17 mouse cellular contexts compared by ENCODE assay signal in the genomic region with DNA sequence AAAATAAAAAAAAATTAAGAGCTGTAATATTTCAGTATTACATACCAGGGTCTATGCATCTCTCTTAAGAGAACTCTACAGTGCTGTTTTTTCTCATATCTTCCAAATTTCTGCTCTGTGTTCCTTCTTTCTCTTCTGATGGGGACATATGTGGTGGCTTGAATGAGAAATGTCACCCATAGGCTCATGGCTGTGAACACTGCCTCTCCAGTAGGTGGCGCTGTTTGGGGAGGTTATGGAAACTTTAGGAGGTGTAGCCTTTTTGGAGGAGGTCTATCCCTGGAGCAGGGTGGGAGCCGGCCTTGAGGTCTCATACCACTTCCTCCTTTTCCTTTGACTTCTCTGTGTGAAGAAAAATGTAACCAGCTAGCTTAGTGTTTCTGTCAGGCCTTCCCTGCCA.
A peak's percentile ranks its signal among the peaks of the same experiment; 100 is the strongest.
DNase-seq lines count a peak whose midpoint lies in the region; ATAC-seq and TF ChIP-seq lines count a peak whose summit lies in the region.
"Had no signal": no experiment of that assay in that cellular context is flagged by ENCODE, and none has a peak within 500 bp of the region (broad histone marks: within the 10 kb centered on the region; RNA-seq: fewer than 3 reads in every experiment).

No protein-coding gene starts in this region.

- H3K4me2 ChIP-seq in forebrain, postnatal 0 days (ENCODE audit: low read depth) = no peak overlapping the region
- H3K4me2 ChIP-seq in forebrain, embryonic 11.5 days (ENCODE audit: low read depth, low read length, severe bottlenecking) = no peak overlapping the region
- no peak overlapping the region for H3K4me2 ChIP-seq in stomach, postnatal 0 days (replicated peaks; ENCODE audit: low read depth)
- H3K4me2 ChIP-seq: hindbrain, embryonic 13.5 days; liver, embryonic 15.5 days; neural tube, embryonic 12.5 days had no signal

- no peak overlapping the region for H3K9ac ChIP-seq in forebrain, postnatal 0 days
- H3K9ac ChIP-seq in forebrain, embryonic 11.5 days (ENCODE audit: low read length) = no peak overlapping the region
- no peak overlapping the region for H3K9ac ChIP-seq in stomach, postnatal 0 days (ENCODE audit: low read length)
- H3K9ac ChIP-seq: hindbrain, embryonic 13.5 days; liver, embryonic 15.5 days; neural tube, embryonic 12.5 days had no signal

- no peaks in the 10 kb centered on the region for H3K4me1 ChIP-seq in forebrain, postnatal 0 days (ENCODE audit: insufficient read depth)
- H3K4me1 ChIP-seq in forebrain, embryonic 11.5 days (replicated peaks; ENCODE audit: control insufficient read depth, insufficient read depth, low read length) = no peaks in the 10 kb centered on the region
- no peaks in the 10 kb centered on the region for H3K4me1 ChIP-seq in lung, adult 2 months (ENCODE audit: control insufficient read depth, insufficient read depth, low read length)
- no peaks in the 10 kb centered on the region for H3K4me1 ChIP-seq in stomach, postnatal 0 days (replicated peaks; ENCODE audit: control insufficient read depth, insufficient read depth)
- H3K4me1 ChIP-seq: liver, embryonic 15.5 days; neural tube, embryonic 12.5 days had no signal

- no peaks in the 10 kb centered on the region for H3K36me3 ChIP-seq in forebrain, postnatal 0 days (ENCODE audit: insufficient read depth)
- H3K36me3 ChIP-seq in forebrain, embryonic 11.5 days (ENCODE audit: control insufficient read depth, insufficient read depth, low read length) = no peaks in the 10 kb centered on the region
- H3K36me3 ChIP-seq in stomach, postnatal 0 days (ENCODE audit: control insufficient read depth, insufficient read depth, low read length) = no peaks in the 10 kb centered on the region
- H3K36me3 ChIP-seq: hindbrain, embryonic 13.5 days; liver, embryonic 15.5 days; neural tube, embryonic 12.5 days had no signal

- H3K27ac ChIP-seq in forebrain, postnatal 0 days (ENCODE audit: low read depth, low read length) = no peak overlapping the region
- H3K27ac ChIP-seq in forebrain, embryonic 11.5 days (ENCODE audit: low read depth, low read length) = no peak overlapping the region
- H3K27ac ChIP-seq in layer of hippocampus, adult 2 months = no peak overlapping the region
- no peak overlapping the region for H3K27ac ChIP-seq in stomach, postnatal 0 days (replicated peaks)
- H3K27ac ChIP-seq: hindbrain, embryonic 13.5 days; liver, embryonic 15.5 days; neural tube, embryonic 12.5 days had no signal

- no peak for ATAC-seq in forebrain, postnatal 0 days
- ATAC-seq in forebrain, embryonic 11.5 days (replicated peaks; ENCODE audit: low FRiP score) = no peak
- ATAC-seq in stomach, postnatal 0 days (ENCODE audit: low FRiP score, low TSS enrichment) = no peak
- no peak for ATAC-seq in megakaryocyte progenitor cell, adult 5-6 weeks (replicated peaks; ENCODE audit: poor library complexity)
- ATAC-seq: CD4-positive, CD25-positive, alpha-beta regulatory T cell, adult 4 months had no signal

- no peak overlapping the region for H3K4me3 ChIP-seq in forebrain, postnatal 0 days (ENCODE audit: low read depth, low read length)
- no peak overlapping the region for H3K4me3 ChIP-seq in forebrain, embryonic 11.5 days (ENCODE audit: low read depth, low read length)
- no peak overlapping the region for H3K4me3 ChIP-seq in layer of hippocampus, adult 2 months
- no peak overlapping the region for H3K4me3 ChIP-seq in lung, adult 2 months (replicated peaks; ENCODE audit: extremely low read depth, low read depth, low read length)
- no peak overlapping the region for H3K4me3 ChIP-seq in stomach, postnatal 0 days (ENCODE audit: low read depth, low read length)
- H3K4me3 ChIP-seq: hindbrain, embryonic 13.5 days; liver, embryonic 15.5 days; neural tube, embryonic 12.5 days had no signal

- TF ChIP-seq EP300 in stomach, postnatal 0 days (optimal IDR thresholded peaks at IDR 0.05) = no peak

- TF ChIP-seq POLR2A in lung, adult 2 months (IDR thresholded peaks at IDR 0.05; ENCODE audit: borderline replicate concordance, extremely low read depth, low read depth, low read length) = no peak

- no peak for DNase-seq in forebrain, postnatal 0 days
- DNase-seq in forebrain, embryonic 11.5 days (ENCODE audit: low spot score) = no peak
- DNase-seq in layer of hippocampus, adult 2 months (ENCODE audit: low spot score in 2 of 2) = no peak
- DNase-seq in layer of hippocampus, adult 9-11 months = no peak
- peak; percentile 6 for DNase-seq in lung, postnatal 10 days
- DNase-seq in lung, adult 2 months = no peak
- DNase-seq in stomach, postnatal 0 days (ENCODE audit: low spot score) = no peak
- DNase-seq: cerebellum, adult 9-11 months; gastrocnemius, postnatal 14 days; heart, postnatal 10 days; spleen, adult 18-20 months; thymus, postnatal 36 days had no signal

- H3K9me3 ChIP-seq in forebrain, postnatal 0 days (ENCODE audit: low read length) = no peaks in the 10 kb centered on the region
- no peaks in the 10 kb centered on the region; the same call in 1 of the 2 replicates for H3K9me3 ChIP-seq in forebrain, embryonic 11.5 days (ENCODE audit: control insufficient read depth, low read length)
- no peaks in the 10 kb centered on the region for H3K9me3 ChIP-seq in stomach, postnatal 0 days (ENCODE audit: control insufficient read depth, low read length)
- H3K9me3 ChIP-seq: hindbrain, embryonic 13.5 days; liver, embryonic 15.5 days had no signal

- 95% methylated on average over 2 of the region's 2 CpGs for WGBS in forebrain, postnatal 0 days
- WGBS in forebrain, embryonic 11.5 days = 93% methylated on average over 2 of the region's 2 CpGs
- WGBS in lung, adult 2 months = 88% methylated on average over 2 of the region's 2 CpGs
- WGBS in stomach, postnatal 0 days = 81% methylated on average over 2 of the region's 2 CpGs

- TF ChIP-seq CTCF in forebrain, postnatal 0 days (IDR thresholded peaks at IDR 0.05; ENCODE audit: low read depth) = peak; percentile 34; the same call in 1 of the 2 replicates
- peak; percentile 60 for TF ChIP-seq CTCF in layer of hippocampus, adult 2 months (conservative IDR thresholded peaks at IDR 0.05)
- TF ChIP-seq CTCF in lung, adult 2 months (IDR thresholded peaks at IDR 0.05; ENCODE audit: insufficient read depth, low read length) = no peak
- TF ChIP-seq CTCF in stomach, postnatal 0 days (IDR thresholded peaks at IDR 0.05; ENCODE audit: low read depth) = peak; percentile 44

- no peaks in the 10 kb centered on the region for H3K27me3 ChIP-seq in forebrain, postnatal 0 days (ENCODE audit: insufficient read depth, low read length)
- H3K27me3 ChIP-seq in forebrain, embryonic 11.5 days (ENCODE audit: control insufficient read depth, insufficient read depth, low read length) = no peaks in the 10 kb centered on the region
- H3K27me3 ChIP-seq in stomach, postnatal 0 days (ENCODE audit: control insufficient read depth, insufficient read depth, low read length) = no peaks in the 10 kb centered on the region
- H3K27me3 ChIP-seq: hindbrain, embryonic 13.5 days; liver, embryonic 15.5 days; neural tube, embryonic 12.5 days had no signal
